Mouse (Mus musculus): ENCODE measurements around the gene Myoz2. TPM values are rescaled to one million over a fixed set of nuclear protein-coding genes. Genes with fewer than 3 reads are reported as not detected.

Myoz2 gene
- polyA plus RNA-seq, 2 experiments, result not detected

GRCm38 (mm10) chr3:123065466-123065865 is 30.7 kb upstream of the Myoz2 start:
- Histone ChIP-seq H3K4me3 (ENCODE audit: insufficient read depth in 1 of 2, low read depth in 2 of 2, low read length in 2 of 2) (no peak overlapping the region), H3K9ac (replicated peaks) (no peak overlapping the region), H3K27me3 (ENCODE audit: control insufficient read depth, insufficient read depth, low read length) (no peaks in the 10 kb centered on the region), H3K36me3 (replicated peaks; ENCODE audit: control insufficient read depth, insufficient read depth, low read depth) (no peaks in the 10 kb centered on the region), H3K9me3 (ENCODE audit: control insufficient read depth, low read length) (no peaks in the 10 kb centered on the region), H3K4me2 (ENCODE audit: low read depth) (no peak overlapping the region), H3K27ac (no peak overlapping the region), H3K4me1 (replicated peaks; ENCODE audit: control insufficient read depth in 2 of 2, insufficient read depth in 2 of 2, low read length in 1 of 2) (peaks cover 0 to 10% of the 10 kb centered on the region in 2 experiments; a peak in 2 of 4 replicates)
- DNase-seq (ENCODE audit: low read depth in 3 of 3, low spot score in 3 of 3) (no peak), ATAC-seq (ENCODE audit: insufficient read depth) (no peak)
- 49% methylated on average over 5 of the region's 5 CpGs for WGBS (ENCODE audit: insufficient replicate concordance)
- TF ChIP-seq EP300 (IDR thresholded peaks at IDR 0.05; ENCODE audit: low read depth) (no peak), CTCF (IDR thresholded peaks at IDR 0.05; ENCODE audit: low read depth) (no peak)

DNA sequence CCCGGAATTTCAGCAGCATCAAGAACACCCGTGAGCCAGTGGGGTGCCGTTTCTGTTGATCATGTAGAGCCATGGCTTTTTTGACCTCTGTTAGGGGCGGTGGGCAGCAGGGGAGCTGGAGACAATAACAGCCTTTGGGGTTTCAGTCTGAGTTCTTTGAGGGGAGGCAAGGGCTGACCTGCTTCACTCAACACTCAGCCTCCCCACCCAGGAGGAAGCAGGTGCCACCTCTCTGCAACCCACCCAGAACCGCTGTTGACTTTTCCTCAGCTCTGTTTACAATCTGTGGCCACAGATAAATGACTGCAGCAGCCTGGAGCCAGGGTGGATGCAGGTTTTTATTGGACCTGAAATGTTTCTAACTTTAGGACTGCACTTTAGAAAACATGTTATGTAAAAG is 29.4 kb upstream of the Myoz2 start:
- Histone ChIP-seq H3K9ac (replicated peaks) (no peak overlapping the region), H3K4me1 (replicated peaks; ENCODE audit: control insufficient read depth in 2 of 2, insufficient read depth in 2 of 2, low read length in 1 of 2) (peaks cover 0 to 10% of the 10 kb centered on the region in 2 experiments; a peak in 2 of 4 replicates), H3K9me3 (ENCODE audit: control insufficient read depth, low read length) (no peaks in the 10 kb centered on the region), H3K27me3 (ENCODE audit: control insufficient read depth, insufficient read depth, low read length) (no peaks in the 10 kb centered on the region), H3K36me3 (replicated peaks; ENCODE audit: control insufficient read depth, insufficient read depth, low read depth) (no peaks in the 10 kb centered on the region), H3K4me2 (ENCODE audit: low read depth) (no peak overlapping the region), H3K4me3 (ENCODE audit: insufficient read depth in 1 of 2, low read depth in 2 of 2, low read length in 2 of 2) (no peak overlapping the region), H3K27ac (no peak overlapping the region)
- 31% methylated on average over 5 of the region's 5 CpGs for WGBS (ENCODE audit: insufficient replicate concordance)
- DNase-seq (ENCODE audit: low read depth in 3 of 3, low spot score in 3 of 3) (no peak), ATAC-seq (ENCODE audit: insufficient read depth) (no peak)
- no peak for TF ChIP-seq CTCF (IDR thresholded peaks at IDR 0.05; ENCODE audit: low read depth)

GRCm38 (mm10) chr3:123061931-123062330 is 27.1 kb upstream of the Myoz2 start:
- Histone ChIP-seq H3K27ac (no peak overlapping the region), H3K36me3 (replicated peaks; ENCODE audit: control insufficient read depth, insufficient read depth, low read depth) (no peaks in the 10 kb centered on the region), H3K4me2 (ENCODE audit: low read depth) (no peak overlapping the region), H3K27me3 (ENCODE audit: control insufficient read depth, insufficient read depth, low read length) (no peaks in the 10 kb centered on the region), H3K4me1 (replicated peaks; ENCODE audit: control insufficient read depth in 2 of 2, insufficient read depth in 2 of 2, low read length in 1 of 2) (peaks cover 0 to 10% of the 10 kb centered on the region in 2 experiments; a peak in 2 of 4 replicates), H3K9me3 (ENCODE audit: control insufficient read depth, low read length) (no peaks in the 10 kb centered on the region), H3K4me3 (ENCODE audit: insufficient read depth in 1 of 2, low read depth in 2 of 2, low read length in 2 of 2) (no peak overlapping the region), H3K9ac (replicated peaks) (no peak overlapping the region)
- no peak for DNase-seq (ENCODE audit: low read depth in 3 of 3, low spot score in 3 of 3)
- TF ChIP-seq CTCF (IDR thresholded peaks at IDR 0.05; ENCODE audit: low read depth), result no peak
- TF ChIP-seq EP300 (IDR thresholded peaks at IDR 0.05; ENCODE audit: low read depth), result no peak
- WGBS (ENCODE audit: insufficient replicate concordance), result 53% methylated on average over 2 of the region's 2 CpGs
- no peak for ATAC-seq (ENCODE audit: insufficient read depth)

GRCm38 (mm10) chr3:123058832-123059231 is 24.0 kb upstream of the Myoz2 start:
- no peak for ATAC-seq (ENCODE audit: insufficient read depth)
- H3K9me3 ChIP-seq (ENCODE audit: control insufficient read depth, low read length), result no peaks in the 10 kb centered on the region
- WGBS (ENCODE audit: insufficient replicate concordance), result 73% methylated on average over 1 of the region's 1 CpGs

GRCm38 (mm10) chr3:123054178-123054577 is 19.4 kb upstream of the Myoz2 start:
- TF ChIP-seq CTCF (IDR thresholded peaks at IDR 0.05; ENCODE audit: low read depth) (no peak), EP300 (IDR thresholded peaks at IDR 0.05; ENCODE audit: low read depth) (no peak)
- no peak overlapping the region for H3K9ac ChIP-seq (replicated peaks)
- no peak overlapping the region for H3K27ac ChIP-seq
- DNase-seq (ENCODE audit: low read depth in 3 of 3, low spot score in 3 of 3) (no peak), ATAC-seq (ENCODE audit: insufficient read depth) (no peak)
- no peak overlapping the region for H3K4me3 ChIP-seq (ENCODE audit: insufficient read depth in 1 of 2, low read depth in 2 of 2, low read length in 2 of 2)
- no peaks in the 10 kb centered on the region for H3K9me3 ChIP-seq (ENCODE audit: control insufficient read depth, low read length)
- H3K27me3 ChIP-seq (ENCODE audit: control insufficient read depth, insufficient read depth, low read length), result no peaks in the 10 kb centered on the region
- no peaks in the 10 kb centered on the region for H3K4me1 ChIP-seq (replicated peaks; ENCODE audit: control insufficient read depth in 2 of 2, insufficient read depth in 2 of 2, low read length in 1 of 2)
- no peaks in the 10 kb centered on the region for H3K36me3 ChIP-seq (replicated peaks; ENCODE audit: control insufficient read depth, insufficient read depth, low read depth)
- H3K4me2 ChIP-seq (ENCODE audit: low read depth), result no peak overlapping the region
- WGBS (ENCODE audit: insufficient replicate concordance), result 66% methylated on average over 5 of the region's 5 CpGs

More at GRCm38 (mm10) chr3:123058832-123059231, 24.0 kb upstream of the Myoz2 start:
- TF ChIP-seq CTCF (IDR thresholded peaks at IDR 0.05; ENCODE audit: low read depth), result no peak
- TF ChIP-seq EP300 (IDR thresholded peaks at IDR 0.05; ENCODE audit: low read depth), result no peak
- no peak overlapping the region for H3K9ac ChIP-seq (replicated peaks)
- H3K4me2 ChIP-seq (ENCODE audit: low read depth), result no peak overlapping the region
- no peak overlapping the region for H3K4me3 ChIP-seq (ENCODE audit: insufficient read depth in 1 of 2, low read depth in 2 of 2, low read length in 2 of 2)
- no peak for DNase-seq (ENCODE audit: low read depth in 3 of 3, low spot score in 3 of 3)
- H3K4me1 ChIP-seq (replicated peaks; ENCODE audit: control insufficient read depth in 2 of 2, insufficient read depth in 2 of 2, low read length in 1 of 2), result peaks cover 0 to 4% of the 10 kb centered on the region in 2 experiments; a peak in 2 of 4 replicates
- no peak overlapping the region for H3K27ac ChIP-seq
- no peaks in the 10 kb centered on the region for H3K36me3 ChIP-seq (replicated peaks; ENCODE audit: control insufficient read depth, insufficient read depth, low read depth)
- no peaks in the 10 kb centered on the region for H3K27me3 ChIP-seq (ENCODE audit: control insufficient read depth, insufficient read depth, low read length)

Data from liver, embryonic 14.5 days (tissue).